Mouse (Mus musculus) neutrophil, adult 65 days (primary cell): ENCODE results near the gene Uroc1. TPM values are rescaled to one million over a fixed set of nuclear protein-coding genes. Genes with fewer than 3 reads are reported as not detected.

Source experiments
- total RNA-seq: library from RNA; stranded (reverse); gene quantifications from 2 replicates; pipeline ENCODE4 v1.2.4, GENCODE M21; 2023

The Uroc1 gene
- total RNA-seq = not detected in 2 replicates

GRCm38 (mm10) chr6:90332561-90333425 is at the start of gene Uroc1:
Uroc1 (plus strand) TSS chr6:90333284.

GRCm38 (mm10) chr6:90300919-90301318 is 32.2 kb upstream of the Uroc1 start, which contains the start of gene BC048671:
BC048671 (plus strand) TSS chr6:90301219.

GRCm38 (mm10) chr6:90324991-90325390 is 8.1 kb upstream of the Uroc1 start, which contains the start of gene Chst13:
Chst13 (minus strand) TSS chr6:90325185.

DNA sequence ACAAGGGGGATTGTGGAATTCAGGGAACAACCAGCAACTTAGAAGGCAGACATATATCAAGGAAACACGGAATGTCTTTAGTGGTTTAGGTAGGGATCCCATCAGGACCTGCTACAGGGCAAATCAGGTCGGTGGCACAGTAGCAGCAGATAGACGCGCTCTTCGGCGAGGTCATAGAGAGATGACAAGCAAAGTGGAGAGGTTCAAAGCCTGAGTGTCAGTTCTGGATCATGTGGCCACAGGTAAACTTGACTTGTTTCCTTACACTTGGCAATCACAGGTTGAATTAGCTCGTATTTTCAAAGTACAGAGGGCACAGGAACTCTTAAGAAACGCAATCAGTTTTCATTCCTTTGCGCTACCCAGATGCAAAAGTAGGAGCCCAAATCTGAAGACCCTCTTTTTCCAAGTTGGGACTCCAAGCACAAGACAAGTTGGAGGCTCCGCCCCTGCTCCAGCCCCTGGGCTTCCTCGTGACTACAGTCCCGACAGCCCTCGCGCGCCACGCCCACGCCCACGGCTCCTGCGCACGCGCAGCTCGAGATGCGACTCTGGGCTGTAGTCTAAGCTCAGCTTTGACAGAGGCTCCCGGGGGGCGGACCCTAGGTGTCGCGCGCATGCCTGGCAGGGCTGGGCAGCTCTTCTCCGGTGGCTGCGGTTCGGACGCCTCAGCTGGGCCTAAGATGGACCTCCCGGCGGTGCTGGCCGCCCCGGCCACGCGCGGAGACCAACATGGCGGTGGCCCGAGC is 36.1 kb downstream of the Uroc1 start, which contains the start of gene Zxdc:
TSS of gene Zxdc (plus strand) at position 517 of the 749 bp plus-strand sequence.

Other genes with a start within 250 kb of the Uroc1 start
- gene Vmn1r50, start 231.9 kb upstream of the Uroc1 start, total RNA-seq = not detected in 2 replicates
- gene Vmn1r51, start 210.7 kb upstream of the Uroc1 start, total RNA-seq = not detected in 2 replicates
- not detected in 2 replicates for gene Vmn1r52, start 158.5 kb upstream of the Uroc1 start, total RNA-seq
- gene V1ra8, start 130.5 kb upstream of the Uroc1 start, total RNA-seq = not detected in 2 replicates
- not detected in 2 replicates for gene Vmn1r53, start 108.8 kb upstream of the Uroc1 start, total RNA-seq
- not detected in 2 replicates for gene Vmn1r54, start 87.0 kb upstream of the Uroc1 start, total RNA-seq
- not detected in 2 replicates for gene BC048671, start 32.1 kb upstream of the Uroc1 start, total RNA-seq
- 29.0 and 35.1 TPM in 2 replicates for gene Chst13, start 8.1 kb upstream of the Uroc1 start, total RNA-seq
- 49.1 and 64.8 TPM in 2 replicates for gene Zxdc, start 36.2 kb downstream of the Uroc1 start, total RNA-seq
- not detected in 2 replicates for gene Cfap100, start 95.5 kb downstream of the Uroc1 start, total RNA-seq
- gene Klf15, start 129.3 kb downstream of the Uroc1 start, total RNA-seq = not detected in 2 replicates
- 0.79 TPM in 1 of 2 replicates, not detected in the other for gene Aldh1l1, start 153.1 kb downstream of the Uroc1 start, total RNA-seq